Mouse (Mus musculus) ES-Bruce4 (cell line): ENCODE measurements around the gene Kcnj6. TPM values are rescaled to one million over a fixed set of nuclear protein-coding genes. Genes with fewer than 3 reads are reported as not detected.
A peak's percentile ranks its signal among the peaks of the same experiment; 100 is the strongest.

Experiments
- H3K27ac ChIP-seq: 2 replicates; pipeline ENCODE4 v1.5.1; 2012; ENCODE audit warnings: low read length, inconsistent platforms; ENCODE audit not compliant: insufficient read depth
- H3K27me3 ChIP-seq: 2 replicates; pipeline ENCODE4 v1.6.1; 2012; ENCODE audit warnings: mild to moderate bottlenecking, low read length, inconsistent platforms; ENCODE audit not compliant: control insufficient read depth, poor library complexity, insufficient read depth, severe bottlenecking
- H3K36me3 ChIP-seq: 2 replicates; pipeline ENCODE4 v1.6.1; 2012; ENCODE audit warnings: inconsistent platforms, mild to moderate bottlenecking, low read length, moderate library complexity; ENCODE audit not compliant: control insufficient read depth, poor library complexity, insufficient read depth, severe bottlenecking
- H3K4me1 ChIP-seq: one replicate; pipeline ENCODE4 v1.8.1; 2011; ENCODE audit warnings: low read length; ENCODE audit not compliant: control insufficient read depth, insufficient read depth
- H3K4me3 ChIP-seq: 2 replicates; pipeline ENCODE4 v1.5.1; 2011; ENCODE audit warnings: low read depth, mild to moderate bottlenecking, low read length
- H3K9ac ChIP-seq: 2 replicates; pipeline ENCODE4 v1.6.1; 2012; ENCODE audit warnings: low read depth, mild to moderate bottlenecking, inconsistent platforms; ENCODE audit not compliant: poor library complexity, severe bottlenecking
- H3K9me3 ChIP-seq: replicated peaks from 2 replicates; pipeline ENCODE4 v1.6.1; 2012; ENCODE audit warnings: mild to moderate bottlenecking, low read length, inconsistent platforms; ENCODE audit not compliant: control insufficient read depth, poor library complexity, insufficient read depth, severe bottlenecking
- CTCF ChIP-seq: IDR thresholded peaks from one replicate; pipeline ENCODE4 v1.8.1; 2011; ENCODE audit warnings: low read depth, low read length
- EP300 ChIP-seq: IDR thresholded peaks from 2 replicates; pipeline ENCODE4 v1.6.1; 2011; ENCODE audit warnings: low read depth, low read length; ENCODE audit not compliant: insufficient read depth
- POLR2A ChIP-seq: IDR thresholded peaks from one replicate; pipeline ENCODE4 v1.8.1; 2011; ENCODE audit warnings: low read length; ENCODE audit not compliant: insufficient read depth
- polyA plus RNA-seq: library from polyadenylated mRNA; stranded (reverse); fragments of >200 nt; gene quantifications from 2 replicates; pipeline ENCODE4 v1.2.4, GENCODE M21; 2011; ENCODE audit warnings: low read depth; ENCODE audit not compliant: missing spikeins, insufficient read depth, insufficient read length

Gene Kcnj6
- polyA plus RNA-seq, 1 experiment, result not detected

DNA sequence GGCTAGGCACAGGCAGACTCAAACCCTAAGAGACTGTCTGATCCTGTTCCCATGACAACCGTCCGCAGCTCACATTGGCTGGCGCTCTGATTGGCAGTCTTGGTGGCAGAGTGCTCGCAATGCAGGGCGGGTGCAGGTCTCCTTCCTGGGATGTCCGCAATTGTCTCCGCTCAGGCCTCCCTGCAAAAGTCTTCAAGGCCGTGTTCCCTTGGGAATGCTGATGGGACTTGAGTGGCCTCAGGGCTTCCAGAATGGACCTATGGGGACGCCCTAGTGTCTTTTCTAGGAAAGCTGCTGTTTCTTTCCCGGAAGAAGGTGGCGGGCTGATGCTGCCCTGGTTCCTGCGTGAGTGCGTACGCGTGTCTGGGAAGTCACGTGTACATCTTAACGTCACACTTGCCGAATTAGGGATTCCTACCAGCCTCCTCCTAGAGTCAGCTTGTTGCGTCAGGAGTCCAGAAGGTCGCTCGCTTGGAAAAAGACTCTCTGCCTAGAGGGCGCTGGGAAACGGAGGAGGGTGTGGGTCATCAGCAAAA, 273.4 kb downstream of the Kcnj6 start:
- peak overlapping the region; percentile 56 for H3K9ac ChIP-seq
- H3K27ac ChIP-seq, result peak overlapping the region; percentile 75
- H3K9me3 ChIP-seq, result no peaks in the 10 kb centered on the region
- TF ChIP-seq POLR2A, result no peak
- no peak for TF ChIP-seq CTCF
- 0 out of 2 replicates have a peak, but pooled peaks have one; percentile 44 for TF ChIP-seq EP300
- H3K36me3 ChIP-seq, result no peaks in the 10 kb centered on the region
- H3K27me3 ChIP-seq, result no peaks in the 10 kb centered on the region
- H3K4me1 ChIP-seq, result no peaks in the 10 kb centered on the region
- peak overlapping the region; percentile 59 for H3K4me3 ChIP-seq

GRCm38 (mm10) chr16:94722936-94723335, 274.6 kb downstream of the Kcnj6 start:
- H3K27me3 ChIP-seq, result no peaks in the 10 kb centered on the region
- no peak overlapping the region for H3K9ac ChIP-seq
- no peak overlapping the region for H3K27ac ChIP-seq
- H3K9me3 ChIP-seq, result no peaks in the 10 kb centered on the region
- no peak for TF ChIP-seq POLR2A
- no peak for TF ChIP-seq CTCF
- no peak for TF ChIP-seq EP300
- 0 out of 2 replicates have a peak overlapping the region, but pooled peaks have one; percentile 5 for H3K4me3 ChIP-seq
- H3K4me1 ChIP-seq, result no peaks in the 10 kb centered on the region
- H3K36me3 ChIP-seq, result no peaks in the 10 kb centered on the region

GRCm38 (mm10) chr16:94721549-94722006, 275.9 kb downstream of the Kcnj6 start:
- Histone ChIP-seq H3K27me3 (no peaks in the 10 kb centered on the region), H3K4me3 (no peak overlapping the region), H3K4me1 (no peaks in the 10 kb centered on the region), H3K27ac (no peak overlapping the region), H3K9me3 (no peaks in the 10 kb centered on the region; the same call in 1 of the 2 replicates), H3K36me3 (no peaks in the 10 kb centered on the region), H3K9ac (no peak overlapping the region)
- TF ChIP-seq EP300 (no peak), POLR2A (no peak), CTCF (no peak)

GRCm38 (mm10) chr16:94720476-94721153, 276.9 kb downstream of the Kcnj6 start:
- Histone ChIP-seq H3K27ac (no peak overlapping the region), H3K36me3 (no peaks in the 10 kb centered on the region)

DNA sequence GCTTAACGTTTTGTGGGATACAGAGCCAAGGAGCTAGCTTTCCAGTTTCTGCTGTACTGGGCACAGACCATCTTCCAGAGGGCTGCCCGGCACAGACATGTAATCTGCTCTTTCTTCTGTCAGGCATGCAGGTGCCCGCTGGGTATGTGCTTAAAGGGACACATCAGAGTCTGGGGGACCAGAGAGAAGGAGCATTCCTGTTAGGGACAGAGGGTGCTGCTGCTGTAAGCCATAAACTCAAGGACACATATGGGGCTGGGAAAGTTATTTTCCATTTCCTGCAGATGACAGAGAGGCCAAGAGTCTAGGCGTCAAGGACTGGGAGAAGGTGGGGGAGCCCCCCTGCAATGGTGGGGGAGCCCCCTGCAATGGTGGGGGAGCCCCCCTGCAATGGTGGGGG, 278.0 kb downstream of the Kcnj6 start:
- Histone ChIP-seq H3K9ac (no peak overlapping the region), H3K27ac (no peak overlapping the region), H3K36me3 (no peaks in the 10 kb centered on the region), H3K4me3 (no peak overlapping the region), H3K4me1 (no peaks in the 10 kb centered on the region), H3K9me3 (peaks cover 3% of the 10 kb centered on the region; the same call in 1 of the 2 replicates), H3K27me3 (no peaks in the 10 kb centered on the region)
- TF ChIP-seq POLR2A (no peak), CTCF (no peak)

More at GRCm38 (mm10) chr16:94720476-94721153, 276.9 kb downstream of the Kcnj6 start:
- Histone ChIP-seq H3K9me3 (peaks cover 3% of the 10 kb centered on the region; the same call in 1 of the 2 replicates), H3K4me3 (no peak overlapping the region), H3K27me3 (no peaks in the 10 kb centered on the region), H3K4me1 (no peaks in the 10 kb centered on the region), H3K9ac (no peak overlapping the region)
- TF ChIP-seq EP300 (no peak), POLR2A (no peak), CTCF (no peak)

- H3K9ac ChIP-seq, result no peak overlapping the region
- peaks cover 3% of the 10 kb centered on the region; the same call in 1 of the 2 replicates for H3K9me3 ChIP-seq
- no peak overlapping the region for H3K4me3 ChIP-seq
- TF ChIP-seq EP300 (no peak), POLR2A (no peak), CTCF (no peak)
- H3K4me1 ChIP-seq, result no peaks in the 10 kb centered on the region
- H3K27me3 ChIP-seq, result no peaks in the 10 kb centered on the region
- no peak overlapping the region for H3K27ac ChIP-seq
- H3K36me3 ChIP-seq, result no peaks in the 10 kb centered on the region
Observed at GRCm38 (mm10) chr16:94718919-94719318, 278.6 kb downstream of the Kcnj6 start.
